Mouse (Mus musculus) inflammation-experienced regulatory T-cells, adult 6 months (primary cell): Measurements from ENCODE around the gene Gm14325. TPM values are rescaled to one million over a fixed set of nuclear protein-coding genes. Genes with fewer than 3 reads are reported as not detected.
"Not testable (repeated sequence)": the region's sequence is repeated elsewhere in the genome, so short reads cannot be mapped to it uniquely, and the experiment has no call there.

Experiments
- ATAC-seq: one replicate; pipeline ENCODE4 v1.8.0; 2017
- polyA plus RNA-seq, 3 experiments: library from polyadenylated mRNA; unstranded; fragments of 100-300 nt; shearing (Covaris generic); gene quantifications; one replicate each; pipeline ENCODE4 v1.2.1; 2017

Gene Gm14325
- 10 to 100 TPM; 15.9 to 21.7 (median 18.5) TPM for polyA plus RNA-seq

DNA sequence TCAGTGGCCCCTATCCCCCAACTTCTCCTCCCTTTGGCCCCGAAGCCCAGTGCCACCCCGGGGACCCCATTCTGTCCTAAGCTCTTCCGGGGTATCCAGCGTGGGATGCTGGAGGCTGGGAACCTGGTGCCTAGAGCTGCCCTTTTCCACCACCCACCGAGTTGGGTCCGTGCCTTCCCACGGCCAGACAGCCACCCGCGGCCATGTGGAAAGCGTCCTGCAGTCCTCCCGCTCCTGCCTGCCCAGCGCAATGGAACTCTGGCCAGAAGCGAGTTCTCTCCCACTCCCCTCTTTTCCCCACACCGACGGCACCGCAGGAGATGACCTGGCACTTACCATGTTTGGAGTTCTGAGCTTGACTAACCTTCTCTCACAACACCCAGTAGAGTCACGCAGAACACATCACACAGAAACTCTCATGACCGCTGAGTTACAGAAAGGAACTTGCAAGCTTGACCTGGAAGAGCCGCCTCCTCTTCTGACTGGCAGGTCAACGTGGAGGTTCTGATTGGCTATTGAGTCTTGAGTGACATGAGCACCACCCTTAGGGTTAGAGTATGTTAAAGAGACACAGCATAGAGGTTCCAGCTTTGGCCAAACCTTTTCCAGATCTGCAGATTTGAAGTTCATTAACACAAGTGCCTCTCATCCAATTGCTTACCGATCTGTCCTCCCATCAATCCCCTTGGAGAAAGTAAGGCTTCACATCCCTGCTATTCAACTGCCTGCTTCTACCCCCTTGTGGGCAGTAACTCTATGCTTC is at the start of gene Gm14325:
Gene Gm14325 (minus strand): TSS at position 436 of the 763 bp plus-strand sequence.
- ATAC-seq, result not testable (repeated sequence)

DNA sequence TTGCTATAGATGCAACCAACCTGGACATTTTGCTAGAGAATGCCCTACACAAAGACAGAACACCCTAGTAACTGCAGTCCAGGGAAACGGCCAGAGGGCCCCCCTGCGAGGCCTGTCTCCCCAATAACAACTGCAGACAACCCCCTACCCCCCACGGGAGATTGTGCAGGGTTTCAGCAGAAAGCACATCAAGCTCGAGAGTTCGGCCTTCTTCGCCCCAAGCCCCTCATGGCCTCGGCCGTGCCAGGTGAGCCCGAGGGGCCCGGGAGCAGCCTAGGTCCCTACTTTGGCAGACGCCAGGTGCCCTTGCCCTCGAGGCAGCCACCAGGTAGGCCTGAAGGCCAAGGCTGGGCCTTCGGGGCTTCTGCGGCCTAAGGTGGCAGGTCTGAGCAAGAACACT is 47.6 kb upstream of the Gm14325 start:
- ATAC-seq, result not testable (repeated sequence)

DNA sequence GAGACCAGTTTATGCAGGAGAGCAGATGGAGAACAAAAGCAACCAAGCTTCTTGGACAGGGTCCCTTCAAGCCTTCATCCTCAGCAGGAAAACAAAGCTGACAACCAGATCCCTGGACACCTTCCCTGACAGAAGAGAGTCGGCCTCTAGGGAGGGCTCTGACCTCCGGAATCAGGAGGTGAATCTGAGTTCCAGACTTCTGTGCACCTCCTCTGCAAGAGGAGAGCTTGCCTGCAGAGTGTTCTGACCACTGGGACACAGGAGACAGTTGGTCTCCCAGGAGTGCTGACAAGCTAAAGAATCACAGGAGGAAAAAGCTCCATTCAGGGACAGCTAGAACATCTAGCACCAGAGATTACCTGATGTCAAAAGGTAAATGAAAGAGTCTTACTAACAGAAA is 22.1 kb upstream of the Gm14325 start:
- ATAC-seq, result not testable (repeated sequence)

DNA sequence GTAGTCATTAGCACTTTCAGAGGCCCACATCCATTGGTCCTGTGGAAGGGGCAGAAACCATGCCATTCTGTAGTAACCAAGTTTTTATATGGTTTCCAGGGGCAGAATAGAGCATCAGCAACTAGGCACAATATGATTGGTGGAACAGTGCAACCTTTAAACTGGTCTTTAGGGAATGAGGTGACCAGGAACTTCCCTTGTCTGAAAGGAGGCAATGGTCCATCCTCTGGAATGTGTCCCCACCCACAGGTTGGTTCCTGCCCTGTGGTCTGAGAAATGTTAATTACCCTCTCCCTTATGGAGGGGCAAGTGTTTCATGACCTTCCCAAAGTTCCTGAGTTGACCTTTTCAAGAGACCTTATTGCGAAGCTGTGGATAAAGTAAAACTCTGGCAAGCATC is 3.5 kb upstream of the Gm14325 start:
- not testable (repeated sequence) for ATAC-seq

DNA sequence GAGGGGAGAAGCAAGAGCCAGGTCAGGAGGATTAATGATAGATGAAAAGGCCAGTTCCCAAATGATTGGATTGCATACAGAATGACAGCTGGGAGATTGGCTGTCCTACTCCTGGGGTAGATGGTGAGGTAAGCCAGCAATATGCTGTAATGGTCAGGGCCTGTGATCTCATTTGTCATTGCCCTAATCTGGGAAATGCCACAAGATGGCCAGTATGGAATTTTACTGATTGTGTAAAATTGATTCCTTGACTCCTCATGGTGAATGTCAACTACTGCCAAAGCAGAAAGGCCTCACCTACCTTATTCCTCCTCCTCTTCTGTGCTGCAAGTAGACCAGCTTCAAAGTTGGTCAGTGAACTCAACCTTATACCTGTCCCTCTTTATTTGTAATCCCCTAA is 3.4 kb downstream of the Gm14325 start:
- not testable (repeated sequence) for ATAC-seq

DNA sequence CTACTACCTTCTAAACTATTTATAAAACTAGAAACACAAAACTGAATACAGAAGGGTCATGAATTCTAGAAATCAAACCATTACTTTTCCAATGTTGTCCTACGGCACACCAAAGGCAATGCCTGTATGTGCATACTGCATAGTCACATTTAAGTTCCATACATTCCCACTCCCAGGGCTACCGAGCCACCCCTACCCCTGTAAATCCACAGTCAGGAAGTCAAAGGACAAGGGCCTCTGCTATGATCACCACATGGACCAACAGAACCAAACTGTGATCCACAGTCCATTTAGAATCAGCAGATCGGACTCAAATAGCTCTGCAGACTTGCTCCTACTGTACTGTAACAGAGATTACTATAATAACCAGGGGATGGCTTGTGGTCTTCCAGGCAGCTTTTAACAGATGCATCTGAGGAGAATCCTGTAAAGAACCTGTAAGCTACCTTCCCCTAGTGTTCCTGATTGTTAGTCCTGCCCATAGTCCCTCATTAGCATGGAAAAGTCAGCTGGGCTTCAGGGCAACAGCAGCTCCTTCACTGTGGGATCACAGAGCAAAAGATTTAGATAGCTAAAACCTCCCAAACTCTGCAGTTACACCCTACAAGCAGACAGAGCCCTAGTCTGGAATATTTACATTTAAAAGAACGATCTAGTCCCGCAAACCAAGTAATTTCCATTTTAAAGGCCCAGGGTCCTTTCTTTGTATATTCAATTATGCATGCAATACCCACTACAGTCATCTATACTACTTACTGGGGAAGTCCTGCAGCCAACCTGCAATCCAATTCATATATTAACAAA is 4.2 kb downstream of the Gm14325 start:
- not testable (repeated sequence) for ATAC-seq

DNA sequence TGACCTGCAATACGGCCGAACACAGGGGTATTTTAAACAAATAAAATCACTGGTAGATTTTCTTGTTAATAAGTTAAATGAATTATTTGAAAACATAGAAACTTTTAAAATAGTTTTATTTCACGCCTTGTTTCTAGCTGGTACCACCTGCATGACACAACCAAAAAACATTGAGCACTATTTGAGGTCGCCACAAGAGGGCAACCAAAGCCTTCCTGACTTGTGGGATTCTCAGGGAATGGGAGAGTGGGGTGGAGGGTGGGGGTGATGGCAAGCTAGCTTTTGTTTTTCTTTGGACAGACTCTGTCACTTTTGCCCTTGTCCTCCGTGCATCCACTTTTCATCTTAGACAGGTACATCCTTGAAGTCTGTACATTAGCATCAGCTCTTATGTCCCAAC is 18.2 kb downstream of the Gm14325 start:
- not testable (repeated sequence) for ATAC-seq

DNA sequence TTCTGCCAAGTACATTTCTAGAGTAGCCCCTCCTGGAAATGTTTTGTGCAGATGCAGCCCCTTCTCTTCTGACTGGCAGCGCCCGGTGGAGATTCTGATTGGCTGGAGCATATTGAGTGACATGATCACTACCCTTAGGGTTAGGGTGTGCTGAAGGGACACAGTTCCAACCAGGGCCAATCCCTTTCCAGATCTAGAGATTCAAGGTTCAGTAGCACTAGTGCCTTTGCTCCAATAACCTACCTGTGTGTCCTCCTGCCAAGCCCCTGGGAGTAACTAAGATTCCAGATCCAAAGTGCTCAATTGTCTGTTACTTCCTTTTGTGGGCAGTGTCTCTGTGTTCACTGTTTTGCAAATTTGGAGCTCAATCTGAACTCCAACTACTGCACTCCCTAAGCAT is 34.0 kb downstream of the Gm14325 start:
- ATAC-seq, result not testable (repeated sequence)

DNA sequence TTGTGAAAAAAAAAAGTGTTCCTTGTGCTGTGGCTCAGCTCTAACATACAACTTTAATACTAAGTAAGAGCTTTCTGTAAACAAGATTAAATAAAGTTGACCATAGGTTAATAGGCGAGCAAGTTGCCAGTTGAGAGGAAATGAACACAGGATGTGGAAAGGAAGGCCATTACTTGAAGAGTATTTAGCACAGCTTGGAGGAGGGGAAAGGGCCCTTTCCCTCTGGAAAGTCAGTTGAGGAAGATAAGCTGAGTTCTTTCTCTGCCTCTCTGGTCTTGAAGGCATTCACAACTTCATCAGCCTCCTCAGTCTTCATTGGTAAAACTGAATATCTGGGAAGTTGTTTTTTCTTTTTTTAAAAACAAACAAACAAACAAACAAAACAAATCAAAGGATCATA is 52.8 kb downstream of the Gm14325 start:
- not testable (repeated sequence) for ATAC-seq

Other genes starting within 250 kb of the Gm14325 start
- gene Gm14322, start 81.0 kb downstream of the Gm14325 start, polyA plus RNA-seq, result under 1 TPM in 1 of 3 experiments, not detected in 2; 0.98 TPM
- 1 to 10 TPM in 1 of 3 experiments, under 1 TPM in 1, not detected in 1; 0.65 to 1.0 TPM for gene Gm14327, start 56.8 kb upstream of the Gm14325 start, polyA plus RNA-seq
- gene Zfp972, start 85.3 kb upstream of the Gm14325 start, polyA plus RNA-seq, result under 1 TPM in 1 of 3 experiments, not detected in 2; 0.83 TPM
- gene Gm14326, start 117.0 kb upstream of the Gm14325 start, polyA plus RNA-seq, result 10 to 100 TPM; 13.5 to 16.6 (median 16.5) TPM
- gene Zfp971, start 182.9 kb upstream of the Gm14325 start, polyA plus RNA-seq, result 10 to 100 TPM; 11.0 to 13.6 (median 11.0) TPM
- 10 to 100 TPM in 1 of 3 experiments, 1 to 10 TPM in 2; 6.3 to 10.2 (median 8.3) TPM for gene Zfp931, start 238.1 kb upstream of the Gm14325 start, polyA plus RNA-seq